Mouse (Mus musculus) lung, adult 2 months (tissue): ENCODE measurements around the gene Cenpb.

Experiments
- CTCF ChIP-seq: fragments of 200-500 bp; IDR thresholded peaks from 2 replicates; pipeline ENCODE4 v1.5.1; 2011; ENCODE audit warnings: mild to moderate bottlenecking, low read length, control low read depth; ENCODE audit not compliant: insufficient read depth
- POLR2A ChIP-seq: fragments of 200-500 bp; IDR thresholded peaks from 2 replicates; pipeline ENCODE4 v1.6.1; 2011; ENCODE audit warnings: low read depth, mild to moderate bottlenecking, control low read depth, low read length, borderline replicate concordance; ENCODE audit errors: extremely low read depth

GRCm38 (mm10) chr2:131140533-131140905 is 39.3 kb downstream of the Cenpb start:
- TF ChIP-seq POLR2A (no peak), CTCF (no peak)
